Mouse (Mus musculus) left cerebral cortex, postnatal 25 days (tissue): Measurements from ENCODE around the gene Dnajb11. TPM values are rescaled to one million over a fixed set of nuclear protein-coding genes. Genes with fewer than 3 reads are reported as not detected.
A peak's percentile ranks its signal among the peaks of the same experiment; 100 is the strongest.

Experiments
- DNase-seq, 2 experiments: peaks; one replicate each; pipeline ENCODE4 v3.0.0; 2022; ENCODE audit warnings: low spot score in 2 of 2, mixed read lengths in 1 of 2
- intact Hi-C: fragments of 180-260 bp; cut with DNase I; formaldehyde crosslinking; loops from one replicate; pipeline ENCODE4 v1.15.1; 2025
- total RNA-seq, 2 experiments: library from RNA; stranded (reverse); gene quantifications; 2 replicates each; pipeline ENCODE4 v1.2.3; 2021

The Dnajb11 gene
- total RNA-seq = 10 to 100 TPM; 78.6 to 82.0 TPM

GRCm38 (mm10) chr16:22857431-22858113 is at the start of gene Dnajb11, which contains the start of gene Tbccd1:
Gene Dnajb11 (plus strand): TSS chr16:22857845.
Gene Tbccd1 (minus strand): TSS chr16:22857669.
- intact Hi-C loops = loop anchor here (5.0 kb wide), 1 partner anchor 250 kb away; the partner anchor contains the start of gene Eif4a2
- DNase-seq = peak; percentile 100

GRCm38 (mm10) chr16:22811477-22811876 is 46.2 kb upstream of the Dnajb11 start, which contains the start of gene Crygs:
Gene Crygs (minus strand): TSS chr16:22811577.
- no peak for DNase-seq
- intact Hi-C loops = no loop called here

GRCm38 (mm10) chr16:22820731-22821130 is 36.9 kb upstream of the Dnajb11 start:
- intact Hi-C loops = no loop called here
- peak; percentile 34 to 85 for DNase-seq

- intact Hi-C loops = no loop called here
- no peak for DNase-seq
Measured at GRCm38 (mm10) chr16:22832932-22833525, 24.6 kb upstream of the Dnajb11 start.

- intact Hi-C loops = no loop called here
- DNase-seq = no peak
Measured at GRCm38 (mm10) chr16:22839146-22839857, 18.3 kb upstream of the Dnajb11 start.

GRCm38 (mm10) chr16:22842871-22843270 is 14.8 kb upstream of the Dnajb11 start:
- DNase-seq = no peak
- intact Hi-C loops = no loop called here

GRCm38 (mm10) chr16:22844061-22844801 is 13.4 kb upstream of the Dnajb11 start:
- DNase-seq = peak; percentile 71 to 80
- intact Hi-C loops = no loop called here

- intact Hi-C loops = no loop called here
- no peak for DNase-seq
Measured at GRCm38 (mm10) chr16:22844834-22845233, 12.8 kb upstream of the Dnajb11 start.

GRCm38 (mm10) chr16:22845481-22845880 is 12.2 kb upstream of the Dnajb11 start:
- DNase-seq = no peak
- intact Hi-C loops = no loop called here

GRCm38 (mm10) chr16:22847686-22848085 is 10.0 kb upstream of the Dnajb11 start:
- no peak for DNase-seq
- intact Hi-C loops = no loop called here

- intact Hi-C loops = no loop called here
- DNase-seq = no peak
Measured at GRCm38 (mm10) chr16:22848331-22848730, 9.3 kb upstream of the Dnajb11 start.

GRCm38 (mm10) chr16:22852709-22853108 is 4.9 kb upstream of the Dnajb11 start:
- intact Hi-C loops = no loop called here
- DNase-seq = no peak

GRCm38 (mm10) chr16:22856773-22857172 is 872 bp upstream of the Dnajb11 start:
- intact Hi-C loops = loop anchor here (5.0 kb wide), 1 partner anchor 251 kb away; the partner anchor contains the start of gene Eif4a2
- DNase-seq = no peak

- intact Hi-C loops = no loop called here
- no peak for DNase-seq
Measured at GRCm38 (mm10) chr16:22872397-22872796, 14.8 kb downstream of the Dnajb11 start.

GRCm38 (mm10) chr16:22873369-22873768 is 15.7 kb downstream of the Dnajb11 start:
- intact Hi-C loops = no loop called here
- DNase-seq = no peak

GRCm38 (mm10) chr16:22876218-22877043 is 18.8 kb downstream of the Dnajb11 start:
- intact Hi-C loops = loop anchor here (1.0 to 2.0 kb wide), 2 partner anchors 170 to 258 kb away; no protein-coding TSS in a partner anchor
- DNase-seq = peak; percentile 22 to 25

GRCm38 (mm10) chr16:22877660-22878390 is 20.2 kb downstream of the Dnajb11 start:
- intact Hi-C loops = loop anchor here (2.0 kb wide), 1 partner anchor 257 kb away; no protein-coding TSS in a partner anchor
- DNase-seq = peak in 1 of 2 experiments; percentile 9

GRCm38 (mm10) chr16:22878716-22879115 is 21.1 kb downstream of the Dnajb11 start:
- no peak for DNase-seq
- intact Hi-C loops = no loop called here
